Mouse (Mus musculus) gastrocnemius, adult 2 months (tissue): Measurements from ENCODE around the gene Mus81. TPM values are rescaled to one million over a fixed set of nuclear protein-coding genes. Genes with fewer than 3 reads are reported as not detected.

Source experiments
- DNase-seq: peaks from one replicate; pipeline ENCODE4 v3.0.0; 2022
- H3K27ac ChIP-seq: fragments of 200-600 bp; 2 replicates; pipeline ENCODE4 v1.8.1; 2022; ENCODE audit warnings: mild to moderate bottlenecking
- H3K4me3 ChIP-seq: fragments of 200-600 bp; 2 replicates; pipeline ENCODE4 v1.8.1; 2022; ENCODE audit warnings: mild to moderate bottlenecking, moderate library complexity
- CTCF ChIP-seq: fragments of 200-600 bp; IDR thresholded peaks from 2 replicates; pipeline ENCODE4 v1.8.1; 2022; ENCODE audit warnings: antibody characterized with exemption, mild to moderate bottlenecking, moderate library complexity
- intact Hi-C: fragments of 180-260 bp; cut with DNase I; formaldehyde crosslinking; loops from one replicate; pipeline ENCODE4 v1.15.1; 2025
- total RNA-seq, 2 experiments: library from RNA; stranded (reverse); gene quantifications; 2 replicates each; pipeline ENCODE4 v1.2.3; 2021

Mus81 gene
- total RNA-seq, 2 experiments from 2014 or later: 20.1 to 23.3 TPM

DNA sequence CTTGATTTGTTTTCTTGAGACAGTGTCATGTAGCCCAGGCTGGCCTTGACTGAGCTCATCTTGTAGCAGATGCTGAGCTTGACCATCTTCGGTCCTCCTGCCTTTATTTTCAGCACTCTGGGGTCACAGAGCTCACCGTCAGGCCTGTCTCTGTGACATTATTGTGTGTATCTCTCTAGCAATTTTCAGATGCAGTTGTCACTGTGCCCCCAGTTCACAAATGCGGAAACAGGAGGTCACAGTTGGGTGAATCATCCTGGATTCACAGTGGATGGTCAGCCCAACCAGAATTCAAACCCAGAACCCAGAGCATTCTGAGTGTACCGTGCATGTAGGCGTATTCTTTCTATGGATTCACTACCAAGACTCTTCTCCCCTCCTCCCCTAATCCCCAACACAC is 42.5 kb downstream of the Mus81 start:
- no peak for TF ChIP-seq CTCF
- Histone ChIP-seq H3K4me3 (no peak overlapping the region), H3K27ac (no peak overlapping the region)
- DNase-seq: no peak
- intact Hi-C loops: no loop called here

DNA sequence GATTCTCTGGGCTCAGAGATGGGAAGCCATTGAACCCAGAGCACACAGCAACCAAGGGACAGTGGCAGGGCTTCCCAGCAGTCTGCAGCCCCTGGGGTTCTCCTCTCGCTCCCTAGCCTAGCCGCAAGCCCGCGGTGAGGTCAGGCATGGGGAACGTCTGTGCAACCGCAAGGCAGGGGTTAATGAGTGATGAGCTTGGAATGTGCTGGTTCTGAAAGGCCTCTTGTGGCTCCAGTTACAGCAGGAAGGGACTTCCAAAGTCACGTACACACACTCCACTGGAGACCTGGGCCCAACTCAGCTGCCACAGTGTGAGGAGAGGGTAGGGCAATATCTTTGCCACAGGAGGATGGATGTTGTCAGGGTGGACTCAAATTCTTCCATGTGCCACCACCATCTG is 43.2 kb downstream of the Mus81 start:
- TF ChIP-seq CTCF: no peak
- intact Hi-C loops: no loop called here

DNA sequence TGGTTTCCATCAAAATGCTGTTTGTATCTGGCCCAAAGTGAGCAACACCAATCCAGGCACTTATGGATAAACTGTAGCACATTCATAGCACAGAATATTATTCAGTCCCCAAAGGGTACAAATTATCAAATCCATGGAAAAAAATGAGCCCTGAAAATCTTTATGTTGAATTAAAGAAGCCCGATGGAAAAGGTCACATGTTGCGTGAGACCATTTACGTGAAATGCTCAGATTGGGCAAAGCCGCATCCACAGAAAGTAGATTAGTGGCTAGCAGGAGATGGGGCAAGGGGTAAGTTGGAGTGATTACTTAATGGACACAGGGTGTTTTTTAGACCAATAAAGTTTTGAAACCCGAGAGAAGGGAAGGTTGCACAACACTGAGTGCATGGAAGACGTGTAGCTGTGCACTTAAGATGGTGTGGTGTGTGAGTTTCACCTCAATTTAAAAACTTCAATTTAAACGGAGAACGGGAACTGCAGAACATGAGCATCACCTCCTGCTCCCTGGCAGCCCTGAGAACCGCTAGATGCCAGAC is 43.8 kb downstream of the Mus81 start:
- Histone ChIP-seq H3K27ac (no peak overlapping the region), H3K4me3 (no peak overlapping the region)
- no peak for DNase-seq
- TF ChIP-seq CTCF: no peak
- intact Hi-C loops: no loop called here

More for the DNA sequence above, 43.2 kb downstream of the Mus81 start:
- DNase-seq: no peak
- H3K27ac ChIP-seq: no peak overlapping the region
- no peak overlapping the region for H3K4me3 ChIP-seq

DNA sequence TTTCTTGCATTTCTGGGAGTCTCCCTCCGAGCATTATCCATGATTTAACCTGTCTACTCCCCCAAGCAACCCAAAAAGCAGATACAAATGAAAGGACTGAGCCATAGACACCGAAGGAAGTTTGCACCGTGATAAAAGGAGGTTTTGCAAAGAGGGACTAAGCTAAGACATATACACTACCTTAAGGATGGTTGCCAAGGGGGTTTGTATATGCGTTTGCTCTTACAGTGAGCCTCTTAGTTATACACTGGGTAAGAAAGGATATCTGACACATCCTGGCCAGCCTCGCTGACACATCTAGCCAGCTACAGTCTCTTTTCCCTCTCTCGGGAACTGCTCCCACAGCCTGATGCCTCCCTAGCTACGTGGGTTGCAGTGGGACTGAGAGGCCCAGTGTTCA is 54.3 kb downstream of the Mus81 start:
- Histone ChIP-seq H3K27ac (peak overlapping the region; percentile 75), H3K4me3 (no peak overlapping the region)
- intact Hi-C loops: no loop called here
- TF ChIP-seq CTCF: no peak
- DNase-seq: no peak

DNA sequence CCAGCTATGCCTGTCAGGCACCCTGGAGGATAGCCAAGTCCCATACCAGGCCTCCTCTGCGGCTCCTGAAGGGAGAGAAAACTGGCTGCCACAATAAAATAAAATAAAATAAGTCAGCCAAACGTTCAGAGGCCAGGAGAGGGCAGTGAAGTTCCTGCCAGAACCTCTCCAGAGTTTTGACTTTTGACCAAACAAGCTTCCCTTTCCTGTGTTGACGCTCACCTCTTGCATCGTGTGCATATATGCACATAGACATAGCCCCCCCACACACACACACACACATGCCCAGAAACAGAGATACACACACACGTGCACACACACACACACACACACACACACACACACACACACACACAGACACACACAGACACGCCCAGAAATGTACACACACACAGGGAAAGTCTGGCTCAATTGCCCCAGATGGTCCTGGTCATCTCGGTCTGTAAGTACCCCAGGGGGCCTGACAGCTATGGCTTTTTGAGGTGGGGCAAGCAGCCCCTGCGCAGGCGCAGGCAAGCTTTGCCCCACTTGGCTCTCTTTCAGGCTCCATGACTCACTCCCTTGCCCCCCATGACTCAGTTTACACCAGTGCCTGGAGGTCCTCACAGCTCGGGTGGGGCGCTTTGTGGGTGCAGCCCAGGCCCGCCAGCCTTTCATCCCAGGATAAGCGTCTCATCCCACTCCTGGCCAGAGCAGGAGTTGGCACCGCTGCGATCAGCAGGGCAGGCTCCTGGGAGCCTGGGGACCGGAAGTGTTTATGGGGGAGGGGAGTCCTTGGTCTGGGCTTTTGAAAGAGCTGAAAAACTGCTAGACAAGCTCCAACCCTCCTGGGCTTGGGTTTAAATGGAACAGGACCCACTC is 55.0 kb downstream of the Mus81 start:
- Histone ChIP-seq H3K27ac (peak overlapping the region; percentile 75), H3K4me3 (peak overlapping the region; percentile 66)
- intact Hi-C loops: no loop called here
- peak; percentile 64 for DNase-seq
- peak; percentile 56 for TF ChIP-seq CTCF

Other genes with a start within 250 kb of the Mus81 start
- gene Pacs1, start 215.3 kb downstream of the Mus81 start, total RNA-seq: 1 to 10 TPM; 5.2 to 8.5 TPM
- 10 to 100 TPM; 66.5 to 78.9 TPM for gene Sf3b2, start 192.9 kb downstream of the Mus81 start, total RNA-seq
- under 1 TPM in 1 of 2 experiments, not detected in 1; 0.11 TPM for gene Gal3st3, start 190.1 kb downstream of the Mus81 start, total RNA-seq
- not detected for gene Catsper1, start 152.7 kb downstream of the Mus81 start, total RNA-seq
- gene Cst6, start 138.8 kb downstream of the Mus81 start, total RNA-seq: 10 to 100 TPM; 27.5 to 44.2 TPM
- gene Eif1ad, start 121.7 kb downstream of the Mus81 start, total RNA-seq: 10 to 100 TPM; 15.7 to 17.9 TPM
- 100 to 1,000 TPM; 122 to 144 TPM for gene Banf1, start 121.2 kb downstream of the Mus81 start, total RNA-seq
- 10 to 100 TPM; 40.1 to 50.3 TPM for gene Sart1, start 99.7 kb downstream of the Mus81 start, total RNA-seq
- 1 to 10 TPM; 1.3 to 2.7 TPM for gene Tsga10ip, start 85.9 kb downstream of the Mus81 start, total RNA-seq
- 100 to 1,000 TPM; 503 to 688 TPM for gene Drap1, start 63.4 kb downstream of the Mus81 start, total RNA-seq
- 10 to 100 TPM; 34.0 to 38.0 TPM for gene AI837181, start 63.3 kb downstream of the Mus81 start, total RNA-seq
- gene Fosl1, start 40.9 kb downstream of the Mus81 start, total RNA-seq: not detected
- gene Ccdc85b, start 30.5 kb downstream of the Mus81 start, total RNA-seq: 1 to 10 TPM; 3.9 to 7.2 TPM
- 10 to 100 TPM; 33.9 to 35.8 TPM for gene Fibp, start 27.8 kb downstream of the Mus81 start, total RNA-seq
- not detected for gene Ctsw, start 19.9 kb downstream of the Mus81 start, total RNA-seq
- 1 to 10 TPM; 3.4 to 6.6 TPM for gene Efemp2, start 14.4 kb downstream of the Mus81 start, total RNA-seq
- gene Cfl1, start 2.1 kb upstream of the Mus81 start, total RNA-seq: 10 to 100 TPM; 52.8 to 72.0 TPM
- gene 1700020D05Rik, start 15.4 kb upstream of the Mus81 start, total RNA-seq: 1 to 10 TPM in 1 of 2 experiments, under 1 TPM in 1; 0.92 to 1.6 TPM
- 1 to 10 TPM; 5.8 to 8.0 TPM for gene Snx32, start 22.1 kb upstream of the Mus81 start, total RNA-seq
- not detected for gene Ovol1, start 72.2 kb upstream of the Mus81 start, total RNA-seq
- gene Ap5b1, start 79.6 kb upstream of the Mus81 start, total RNA-seq: 1 to 10 TPM; 2.0 to 2.3 TPM
- 10 to 100 TPM; 42.4 to 53.6 TPM for gene Rnaseh2c, start 113.5 kb upstream of the Mus81 start, total RNA-seq
- gene Kat5, start 121.8 kb upstream of the Mus81 start, total RNA-seq: 10 to 100 TPM; 20.9 to 23.7 TPM
- gene Rela, start 149.1 kb upstream of the Mus81 start, total RNA-seq: 10 to 100 TPM; 14.6 to 14.7 TPM
- gene Sipa1, start 175.3 kb upstream of the Mus81 start, total RNA-seq: 10 to 100 TPM in 1 of 2 experiments, 1 to 10 TPM in 1; 10.0 to 11.0 TPM
- gene Map3k11, start 200.3 kb upstream of the Mus81 start, total RNA-seq: 10 to 100 TPM in 1 of 2 experiments, 1 to 10 TPM in 1; 8.7 to 11.8 TPM
- 10 to 100 TPM; 12.6 to 14.0 TPM for gene Pcnx3, start 200.5 kb upstream of the Mus81 start, total RNA-seq
- not detected for gene Kcnk7, start 216.0 kb upstream of the Mus81 start, total RNA-seq
- 100 to 1,000 TPM; 218 to 220 TPM for gene Ehbp1l1, start 237.9 kb upstream of the Mus81 start, total RNA-seq
- gene Fam89b, start 241.3 kb upstream of the Mus81 start, total RNA-seq: 10 to 100 TPM; 22.2 to 22.6 TPM